Mouse (Mus musculus) CH12.LX (cell line): ENCODE results near the gene Thsd4. TPM values are rescaled to one million over a fixed set of nuclear protein-coding genes. Genes with fewer than 3 reads are reported as not detected.

ENCODE experiments used
- DNase-seq: peaks from one replicate; pipeline ENCODE4 v3.0.0-alpha.2; 2013; ENCODE audit errors: extremely low read depth
- H3K27ac ChIP-seq: 2 replicates; pipeline ENCODE4 v1.5.1; 2012; ENCODE audit warnings: low read depth, mild to moderate bottlenecking, control low read depth, moderate library complexity; ENCODE audit not compliant: insufficient read depth
- H3K27me3 ChIP-seq: replicated peaks from 2 replicates; pipeline ENCODE3; 2012; ENCODE audit warnings: inconsistent platforms
- H3K36me3 ChIP-seq, 2 experiments: replicated peaks in 1 of 2; 2 replicates each; pipeline versions ENCODE3 to v1.6.1; 2012; ENCODE audit warnings: inconsistent platforms in 1 of 2, low read length in 1 of 2, mild to moderate bottlenecking in 1 of 2, mixed read lengths in 1 of 2, moderate library complexity in 1 of 2; ENCODE audit not compliant: control insufficient read depth in 1 of 2, insufficient read depth in 1 of 2
- H3K4me1 ChIP-seq, 2 experiments: 2 replicates each; pipeline ENCODE4 v1.6.1; 2012; ENCODE audit warnings: inconsistent platforms in 1 of 2, moderate library complexity in 1 of 2; ENCODE audit not compliant: insufficient read depth in 2 of 2, control insufficient read depth in 1 of 2
- H3K4me2 ChIP-seq: 2 replicates; pipeline ENCODE4 v1.6.1; 2012; ENCODE audit warnings: low read depth, mild to moderate bottlenecking, control low read depth; ENCODE audit not compliant: poor library complexity, insufficient read depth, severe bottlenecking
- H3K4me3 ChIP-seq, 3 experiments: fragments of 150-350 bp in 1 of 3; sonication (generic) in 1 of 3; replicated peaks in 1 of 3; 2 replicates each; pipeline versions ENCODE3 to v1.5.1; 2011 to 2012; ENCODE audit warnings: low read depth in 2 of 3, low read length in 2 of 3, mild to moderate bottlenecking in 2 of 3, moderate library complexity in 2 of 3, control low read depth in 1 of 3, improper control_type of control experiment in 1 of 3, inconsistent platforms in 1 of 3, mixed read lengths in 1 of 3; ENCODE audit not compliant: poor library complexity in 1 of 3
- H3K79me2 ChIP-seq: replicated peaks from 2 replicates; pipeline ENCODE4 v1.6.1; 2012; ENCODE audit warnings: mild to moderate bottlenecking, moderate library complexity; ENCODE audit not compliant: control insufficient read depth, poor library complexity, insufficient read depth, severe bottlenecking; ENCODE audit errors: extremely low read depth
- H3K9ac ChIP-seq: 2 replicates; pipeline ENCODE4 v1.6.1; 2012; ENCODE audit warnings: low read depth, mild to moderate bottlenecking, control low read depth, moderate library complexity; ENCODE audit not compliant: insufficient read depth
- H3K9me3 ChIP-seq: replicated peaks from 2 replicates; pipeline ENCODE3; 2012; ENCODE audit warnings: low read length, inconsistent platforms, mixed read lengths
- CTCF ChIP-seq, 2 experiments: IDR thresholded peaks in 1 of 2; conservative IDR thresholded peaks in 1 of 2; 2 replicates each; pipeline ENCODE4 v1.5.1; 2011 to 2012; ENCODE audit warnings: low read depth in 2 of 2, low read length in 2 of 2, improper control_type of control experiment in 1 of 2, inconsistent platforms in 1 of 2, mild to moderate bottlenecking in 1 of 2, moderate library complexity in 1 of 2
- E2F4 ChIP-seq: IDR thresholded peaks from 2 replicates; pipeline ENCODE4 v1.6.1; 2011; ENCODE audit warnings: low read depth, low read length, improper control_type of control experiment; ENCODE audit not compliant: insufficient replicate concordance
- EP300 ChIP-seq: IDR thresholded peaks from 2 replicates; pipeline ENCODE4 v1.6.1; 2011; ENCODE audit warnings: low read length, improper control_type of control experiment
- ETS1 ChIP-seq: conservative IDR thresholded peaks from 2 replicates; pipeline ENCODE4 v1.6.1; 2012; ENCODE audit warnings: low read depth, mild to moderate bottlenecking, inconsistent platforms, low read length, improper control_type of control experiment, moderate library complexity
- HCFC1 ChIP-seq: IDR thresholded peaks from 2 replicates; pipeline ENCODE4 v1.6.1; 2012; ENCODE audit warnings: low read depth, mild to moderate bottlenecking, inconsistent platforms, low read length, improper control_type of control experiment
- IRF4 ChIP-seq: IDR thresholded peaks from 2 replicates; pipeline ENCODE4 v1.6.1; 2014; ENCODE audit warnings: low read depth, mild to moderate bottlenecking, inconsistent platforms, low read length, improper control_type of control experiment
- MEF2A ChIP-seq: IDR thresholded peaks from 2 replicates; pipeline ENCODE4 v1.6.1; 2014; ENCODE audit warnings: low read depth, mild to moderate bottlenecking, inconsistent platforms, low read length, improper control_type of control experiment, borderline replicate concordance
- MYC ChIP-seq: IDR thresholded peaks from 2 replicates; pipeline ENCODE4 v1.6.1; 2011; ENCODE audit warnings: low read depth, mild to moderate bottlenecking, improper control_type of control experiment, low read length
- RCOR1 ChIP-seq: conservative IDR thresholded peaks from 2 replicates; pipeline ENCODE4 v1.6.1; 2012; ENCODE audit warnings: low read depth, mild to moderate bottlenecking, inconsistent platforms, low read length, improper control_type of control experiment
- TCF12 ChIP-seq: IDR thresholded peaks from 2 replicates; pipeline ENCODE4 v1.6.1; 2014; ENCODE audit warnings: low read depth, mild to moderate bottlenecking, inconsistent platforms, low read length, improper control_type of control experiment
- USF1 ChIP-seq: IDR thresholded peaks from 2 replicates; pipeline ENCODE4 v1.6.1; 2014; ENCODE audit warnings: low read depth, mild to moderate bottlenecking, inconsistent platforms, low read length, improper control_type of control experiment
- USF2 ChIP-seq: conservative IDR thresholded peaks from 2 replicates; pipeline ENCODE4 v1.6.1; 2011; ENCODE audit warnings: low read depth, low read length, improper control_type of control experiment
- ZKSCAN1 ChIP-seq: IDR thresholded peaks from 2 replicates; pipeline ENCODE4 v1.6.1; 2012; ENCODE audit warnings: low read depth, inconsistent platforms, low read length, improper control_type of control experiment, borderline replicate concordance
- dilution Hi-C: fragments of 300-500 bp; cut with MboI; formaldehyde crosslinking; loops from 2 replicates; pipeline ENCODE4 v1.14.3; 2020; ENCODE audit warnings: low sequenced_read_pairs; ENCODE audit not compliant: extremely low pct_unique_long_range_greater_than_20kb, extremely low pct_ligation_motif_present
- in situ Hi-C: fragments of 300-500 bp; cut with MboI; formaldehyde crosslinking; loops from 3 replicates; pipeline ENCODE4 v1.14.3; 2019; ENCODE audit warnings: low sequenced_read_pairs, low pct_ligation_motif_present, low pct_unique_long_range_greater_than_20kb, mixed read lengths
- polyA plus RNA-seq: library from polyadenylated mRNA; unstranded; fragments of >175 nt; gene quantifications from 2 replicates; pipeline ENCODE4 v1.2.1, GENCODE M21; 2012; ENCODE audit warnings: low read depth; ENCODE audit not compliant: insufficient read length
- total RNA-seq, 2 experiments: library from RNA; depleted of rRNA; stranded (reverse); fragments of 300-350 nt in 1 of 2; fragments of >200 nt in 1 of 2; gene quantifications; 2 replicates each; pipeline ENCODE4 v1.2.3; 2012 to 2014

Thsd4 gene
- total and polyA plus RNA-seq, 3 experiments: not detected

DNA sequence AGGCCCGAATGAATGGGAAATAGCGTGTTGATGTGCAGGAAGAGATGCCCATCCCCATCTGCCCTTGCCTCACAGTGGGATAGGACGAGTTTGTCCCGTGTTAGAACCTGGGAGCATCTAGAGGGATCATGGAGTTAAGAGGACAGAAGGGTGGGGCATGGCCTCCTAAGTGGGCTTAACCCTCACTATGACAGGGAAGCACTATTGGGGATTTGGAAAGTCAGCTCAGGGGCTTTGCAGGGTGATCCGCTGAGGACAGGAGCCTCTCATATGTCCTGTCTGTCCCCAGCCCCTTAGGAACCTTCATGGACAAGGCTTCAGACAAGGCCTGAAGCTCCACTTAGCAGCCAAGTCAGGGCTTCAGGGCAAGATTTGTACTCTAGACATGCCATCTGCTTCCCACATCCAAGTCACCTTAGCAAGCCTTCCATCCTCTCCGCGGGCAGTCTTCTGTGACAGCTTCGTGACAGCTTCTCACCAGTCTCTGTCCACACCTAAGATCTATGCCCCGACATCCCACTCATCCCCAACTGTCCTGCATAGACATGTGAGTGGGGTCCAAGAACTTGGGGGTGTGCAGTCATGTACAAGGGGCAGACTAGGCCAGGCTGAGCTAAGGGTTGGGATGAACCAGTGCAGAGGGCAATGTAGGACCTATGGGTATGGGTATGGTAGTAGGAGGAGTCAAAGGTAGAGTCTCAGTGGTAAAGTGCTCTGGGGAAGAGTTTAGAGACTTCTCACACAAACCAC lies 570.7 kb downstream of the Thsd4 start:
- no peaks in the 10 kb centered on the region for H3K79me2 ChIP-seq
- dilution Hi-C loops: no loop called here
- H3K9me3 ChIP-seq: no peaks in the 10 kb centered on the region
- no peaks in the 10 kb centered on the region for H3K36me3 ChIP-seq
- no peak overlapping the region for H3K4me3 ChIP-seq
- H3K4me2 ChIP-seq: no peak overlapping the region
- in situ Hi-C loops: no loop called here
- TF ChIP-seq MYC (no peak), E2F4 (no peak), HCFC1 (no peak), IRF4 (no peak), MEF2A (no peak), EP300 (no peak)
- no peak for DNase-seq
- H3K4me1 ChIP-seq: peaks cover 4 to 31% of the 10 kb centered on the region in 2 experiments; a peak in 3 of 4 replicates
- H3K9ac ChIP-seq: no peak overlapping the region
- no peaks in the 10 kb centered on the region for H3K27me3 ChIP-seq
- no peak overlapping the region for H3K27ac ChIP-seq

DNA sequence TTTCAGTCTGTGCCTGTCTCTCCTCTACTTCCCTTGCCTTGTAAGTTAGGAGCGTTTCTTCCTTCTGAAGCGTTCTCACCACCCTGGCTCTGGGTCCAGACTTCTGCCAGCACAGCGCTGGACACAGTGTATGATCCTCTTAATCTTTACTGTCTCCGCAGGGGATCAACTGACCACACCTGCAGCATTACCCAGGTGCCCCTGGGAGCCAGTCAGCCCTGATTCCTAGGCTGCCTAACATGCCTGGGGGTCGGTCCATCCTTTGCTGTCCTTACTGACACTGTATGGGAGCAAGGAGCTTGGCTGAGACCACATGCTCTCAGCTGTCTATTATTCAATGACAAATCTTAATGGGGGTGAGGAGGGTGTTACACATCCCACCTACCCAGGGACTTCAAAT lies 571.9 kb downstream of the Thsd4 start:
- Histone ChIP-seq H3K4me1 (peaks cover 0 to 19% of the 10 kb centered on the region in 2 experiments; a peak in 2 of 4 replicates), H3K27ac (no peak overlapping the region), H3K4me2 (no peak overlapping the region), H3K79me2 (no peaks in the 10 kb centered on the region), H3K36me3 (no peaks in the 10 kb centered on the region), H3K4me3 (no peak overlapping the region), H3K9ac (no peak overlapping the region), H3K27me3 (no peaks in the 10 kb centered on the region), H3K9me3 (no peaks in the 10 kb centered on the region)
- dilution Hi-C loops (no loop called here), in situ Hi-C loops (no loop called here)
- DNase-seq: no peak
- TF ChIP-seq CTCF (conservative IDR thresholded peaks at IDR 0.05 in 1 of 2, IDR thresholded peaks at IDR 0.05 in 1 of 2; ENCODE audit: low read depth in 2 of 2, low read length in 2 of 2) (no peak), RCOR1 (no peak), MEF2A (no peak), USF2 (no peak), TCF12 (no peak), MYC (no peak), ETS1 (no peak), USF1 (no peak), ZKSCAN1 (no peak)
